Mouse (Mus musculus): ENCODE data around the gene Shank2. TPM values are rescaled to one million over a fixed set of nuclear protein-coding genes. Genes with fewer than 3 reads are reported as not detected.
A peak's percentile ranks its signal among the peaks of the same experiment; 100 is the strongest.

Shank2 gene
- polyA plus RNA-seq, 1 experiment from 2014 or later = 0.31 TPM

DNA sequence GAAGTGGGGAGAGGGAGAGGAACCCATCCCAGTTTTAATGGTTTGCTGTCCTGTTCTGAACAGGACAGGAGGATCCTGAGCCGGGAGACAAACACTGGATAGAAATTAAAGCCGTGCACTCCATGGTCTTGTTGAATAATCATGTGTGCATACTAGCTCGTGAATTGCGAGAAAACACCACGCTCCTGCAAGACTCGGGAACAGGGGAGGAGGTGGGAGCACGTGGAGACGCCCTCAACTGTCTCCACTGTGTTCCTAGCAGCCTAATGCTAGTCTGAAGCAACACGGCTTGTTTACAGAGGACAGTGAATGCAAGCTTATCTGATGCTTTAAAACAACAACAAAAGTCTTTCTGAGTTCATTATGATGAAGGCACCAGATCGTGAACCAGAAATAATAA lies 379.9 kb downstream of the Shank2 start:
- no peak for DNase-seq (ENCODE audit: low spot score)
- H3K27me3 ChIP-seq (ENCODE audit: insufficient read depth, poor library complexity, severe bottlenecking) = no peaks in the 10 kb centered on the region; the same call in 1 of the 2 replicates
- no peaks in the 10 kb centered on the region for H3K9me3 ChIP-seq
- H3K4me3 ChIP-seq = no peak overlapping the region
- H3K36me3 ChIP-seq = no peaks in the 10 kb centered on the region
- no peak overlapping the region for H3K27ac ChIP-seq
- 69% methylated on average over 10 of the region's 10 CpGs for WGBS
- H3K4me1 ChIP-seq = no peaks in the 10 kb centered on the region

DNA sequence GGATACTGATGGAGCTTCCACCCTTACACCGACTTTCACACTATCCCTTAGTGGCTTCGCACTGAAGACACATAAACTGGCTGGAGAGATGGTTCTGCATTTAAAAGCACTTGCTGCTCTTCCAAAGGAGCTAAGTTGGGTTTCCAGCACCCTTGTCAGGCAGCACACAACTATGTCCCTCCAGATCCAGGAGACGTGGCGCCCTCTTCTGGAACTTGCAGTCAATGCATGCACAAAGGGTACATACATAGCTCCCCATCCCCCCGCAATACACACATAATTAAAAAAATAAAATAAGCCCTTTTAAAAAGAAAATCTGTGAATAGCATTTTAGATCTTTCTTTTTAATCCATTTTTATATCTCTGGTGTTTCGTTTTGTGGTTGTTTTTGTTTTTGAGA lies 385.8 kb downstream of the Shank2 start:
- Histone ChIP-seq H3K27ac (no peak overlapping the region), H3K9me3 (no peaks in the 10 kb centered on the region), H3K4me1 (no peaks in the 10 kb centered on the region), H3K27me3 (ENCODE audit: insufficient read depth, poor library complexity, severe bottlenecking) (no peaks in the 10 kb centered on the region), H3K4me3 (no peak overlapping the region), H3K36me3 (no peaks in the 10 kb centered on the region)
- no peak for DNase-seq (ENCODE audit: low spot score)
- 90% methylated on average over 6 of the region's 6 CpGs for WGBS

DNA sequence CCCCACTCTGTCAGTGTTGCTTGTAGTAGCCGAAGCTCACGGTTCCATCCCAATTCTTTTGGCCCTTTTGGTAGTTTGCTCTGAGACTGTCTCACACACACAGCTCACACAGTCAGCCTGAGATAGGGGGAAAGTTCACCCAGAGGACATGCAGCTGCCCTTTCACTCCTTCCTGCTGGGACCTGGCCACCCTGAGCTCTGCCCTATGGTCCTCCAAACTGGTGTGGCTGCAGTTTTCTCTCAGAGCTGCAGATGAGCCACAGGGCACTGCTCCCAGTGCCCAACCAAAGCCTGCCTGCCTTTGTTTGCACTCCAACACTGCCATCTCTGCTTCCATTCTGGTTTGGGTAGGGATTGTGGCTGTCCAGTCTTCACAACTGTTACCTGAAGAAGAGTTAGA lies 388.0 kb downstream of the Shank2 start:
- no peak for DNase-seq (ENCODE audit: low spot score)
- Histone ChIP-seq H3K27me3 (ENCODE audit: insufficient read depth, poor library complexity, severe bottlenecking) (no peaks in the 10 kb centered on the region; the same call in 1 of the 2 replicates), H3K4me3 (no peak overlapping the region), H3K4me1 (no peaks in the 10 kb centered on the region), H3K27ac (no peak overlapping the region), H3K36me3 (no peaks in the 10 kb centered on the region), H3K9me3 (no peaks in the 10 kb centered on the region)
- WGBS = 96% methylated on average over 2 of the region's 2 CpGs

DNA sequence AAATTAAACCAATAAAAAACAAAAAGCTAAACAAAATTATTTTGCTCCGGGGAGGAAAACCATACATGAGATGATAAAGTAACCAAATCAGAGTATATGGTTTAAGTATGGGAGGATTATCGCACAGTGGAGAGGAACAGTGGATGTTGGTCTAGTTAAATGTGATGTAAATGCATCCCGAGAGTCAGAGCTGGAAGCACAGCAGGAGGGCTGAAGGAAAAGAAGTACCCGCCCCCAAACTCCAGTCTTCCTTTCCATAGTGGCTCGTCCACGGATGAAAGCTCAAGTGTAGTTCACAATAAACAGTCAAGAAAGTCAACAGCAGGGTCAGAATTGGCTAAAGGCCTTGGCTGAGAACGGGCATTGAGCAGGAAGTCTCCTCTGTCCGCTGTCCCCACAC lies 388.9 kb downstream of the Shank2 start:
- H3K27me3 ChIP-seq (ENCODE audit: insufficient read depth, poor library complexity, severe bottlenecking) = no peaks in the 10 kb centered on the region; the same call in 1 of the 2 replicates
- no peak overlapping the region for H3K27ac ChIP-seq
- H3K4me3 ChIP-seq = no peak overlapping the region
- H3K4me1 ChIP-seq = no peaks in the 10 kb centered on the region
- 65% methylated on average over 8 of the region's 8 CpGs for WGBS
- H3K36me3 ChIP-seq = no peaks in the 10 kb centered on the region
- no peaks in the 10 kb centered on the region for H3K9me3 ChIP-seq
- DNase-seq (ENCODE audit: low spot score) = no peak

DNA sequence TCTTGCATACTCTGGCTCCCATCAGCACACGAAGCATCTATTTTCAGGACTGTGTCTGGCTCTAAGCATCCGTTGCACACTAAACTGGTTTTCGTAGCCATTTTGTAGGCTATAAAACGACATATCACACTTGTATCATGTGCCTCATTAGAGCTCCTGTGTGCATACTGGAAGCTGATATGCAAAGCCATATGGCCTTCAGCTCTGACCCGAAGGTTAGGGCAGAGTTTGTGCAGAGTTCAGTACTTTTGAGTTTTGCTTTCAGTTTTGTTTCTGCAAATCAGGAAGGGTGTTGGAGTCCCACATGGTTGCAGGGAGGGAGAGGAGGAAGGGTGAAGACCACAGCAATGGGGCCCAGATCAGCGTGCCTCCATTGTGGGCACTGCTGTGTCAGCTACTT lies 390.0 kb downstream of the Shank2 start:
- no peaks in the 10 kb centered on the region for H3K9me3 ChIP-seq
- no peaks in the 10 kb centered on the region for H3K36me3 ChIP-seq
- H3K4me3 ChIP-seq = no peak overlapping the region
- 88% methylated on average over 6 of the region's 6 CpGs for WGBS
- H3K4me1 ChIP-seq = no peaks in the 10 kb centered on the region
- no peak for DNase-seq (ENCODE audit: low spot score)
- no peak overlapping the region for H3K27ac ChIP-seq
- H3K27me3 ChIP-seq (ENCODE audit: insufficient read depth, poor library complexity, severe bottlenecking) = no peaks in the 10 kb centered on the region; the same call in 1 of the 2 replicates

DNA sequence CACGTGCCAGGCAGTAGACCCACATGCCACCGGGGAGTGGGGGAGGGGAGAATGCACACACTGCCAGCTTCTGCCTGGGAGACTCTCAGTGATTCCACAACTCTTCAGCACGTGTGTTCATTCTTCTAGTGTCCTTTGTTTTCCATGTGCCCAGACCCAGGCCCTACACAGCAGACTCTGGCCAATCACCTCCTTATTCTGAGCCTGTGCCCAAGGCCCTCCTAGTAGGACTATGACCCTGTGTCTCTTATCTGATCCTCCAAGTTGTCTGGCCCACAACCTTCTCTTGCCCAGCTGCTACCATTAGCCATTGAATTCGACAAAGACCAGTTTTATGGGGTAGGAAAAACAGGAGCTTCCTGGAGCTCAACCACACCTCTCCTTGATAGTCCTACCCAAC lies 400.8 kb downstream of the Shank2 start:
- 72% methylated on average over 4 of the region's 4 CpGs for WGBS
- no peaks in the 10 kb centered on the region for H3K36me3 ChIP-seq
- peaks cover 16% of the 10 kb centered on the region for H3K4me1 ChIP-seq
- H3K27me3 ChIP-seq (ENCODE audit: insufficient read depth, poor library complexity, severe bottlenecking) = peaks cover 13% of the 10 kb centered on the region
- no peak for DNase-seq (ENCODE audit: low spot score)
- H3K9me3 ChIP-seq = no peaks in the 10 kb centered on the region
- H3K4me3 ChIP-seq = no peak overlapping the region
- no peak overlapping the region for H3K27ac ChIP-seq

DNA sequence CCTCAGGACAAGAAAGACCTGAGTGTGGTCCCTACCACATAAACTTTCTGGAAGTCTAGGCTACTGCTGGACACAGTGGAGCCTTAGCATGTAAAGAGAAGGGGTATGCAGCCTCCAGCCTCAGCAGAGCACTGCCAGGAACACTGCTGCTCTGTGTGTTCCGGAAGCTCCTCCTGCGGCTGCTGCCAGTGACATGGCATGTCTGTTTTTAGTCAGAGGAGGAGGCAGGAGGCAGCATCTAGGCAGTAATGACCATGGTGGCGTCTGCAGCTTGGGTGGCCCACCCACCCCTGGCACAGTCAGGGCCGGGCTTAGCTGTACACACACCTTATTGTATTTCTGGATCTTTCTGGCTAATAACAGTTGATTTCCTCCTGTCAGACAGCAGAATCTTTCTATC lies 405.9 kb downstream of the Shank2 start:
- H3K4me1 ChIP-seq = peaks cover 18% of the 10 kb centered on the region
- DNase-seq (ENCODE audit: low spot score) = no peak
- no peak overlapping the region for H3K4me3 ChIP-seq
- no peaks in the 10 kb centered on the region for H3K36me3 ChIP-seq
- 36% methylated on average over 4 of the region's 4 CpGs for WGBS
- H3K9me3 ChIP-seq = no peaks in the 10 kb centered on the region
- 0 out of 2 replicates have a peak overlapping the region, but pooled peaks have one; percentile 10 for H3K27ac ChIP-seq
- H3K27me3 ChIP-seq (ENCODE audit: insufficient read depth, poor library complexity, severe bottlenecking) = peaks cover 60% of the 10 kb centered on the region

DNA sequence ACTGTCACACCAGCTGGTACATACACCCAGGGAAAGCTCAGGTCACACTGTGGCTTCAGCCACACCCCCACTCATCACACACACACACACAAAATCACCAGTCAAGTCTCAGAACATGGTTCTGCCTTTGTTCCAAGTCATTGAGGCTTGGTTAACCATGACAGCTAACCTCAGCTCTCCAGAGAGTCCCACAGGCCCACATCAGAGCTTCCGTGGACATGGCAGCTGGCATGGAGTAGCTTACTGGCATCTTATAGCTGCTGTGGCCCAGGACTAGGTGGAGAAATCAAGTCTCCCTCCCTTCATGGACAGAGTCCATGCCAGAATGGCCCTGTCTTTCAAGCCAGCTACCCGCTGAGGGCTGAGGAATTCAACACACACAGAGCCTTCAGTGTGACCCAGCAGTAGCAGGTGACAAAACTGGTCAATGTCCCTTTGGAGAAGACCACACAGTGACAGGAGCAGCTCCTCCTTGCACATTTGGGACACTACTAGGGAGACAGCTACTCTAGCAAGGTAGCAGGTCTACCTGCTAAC lies 406.8 kb downstream of the Shank2 start:
- Histone ChIP-seq H3K27ac (no peak overlapping the region), H3K9me3 (no peaks in the 10 kb centered on the region), H3K4me1 (peaks cover 18% of the 10 kb centered on the region), H3K36me3 (no peaks in the 10 kb centered on the region), H3K27me3 (ENCODE audit: insufficient read depth, poor library complexity, severe bottlenecking) (peaks cover 65% of the 10 kb centered on the region), H3K4me3 (no peak overlapping the region)
- WGBS = 76% methylated on average over 2 of the region's 2 CpGs
- no peak for DNase-seq (ENCODE audit: low spot score)

DNA sequence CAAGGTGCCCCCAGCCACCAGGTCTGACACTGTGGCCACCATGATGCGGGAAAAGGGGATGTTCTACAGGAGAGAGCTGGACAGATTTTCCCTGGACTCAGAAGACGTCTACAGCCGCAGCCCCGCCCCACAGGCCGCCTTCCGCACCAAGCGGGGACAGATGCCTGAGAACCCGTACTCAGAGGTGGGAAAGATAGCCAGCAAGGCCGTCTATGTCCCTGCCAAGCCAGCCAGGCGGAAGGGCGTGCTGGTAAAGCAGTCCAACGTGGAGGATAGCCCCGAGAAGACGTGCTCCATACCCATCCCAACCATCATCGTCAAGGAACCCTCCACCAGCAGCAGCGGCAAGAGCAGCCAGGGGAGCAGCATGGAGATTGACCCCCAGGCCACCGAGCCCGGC lies 408.0 kb downstream of the Shank2 start:
- no peak overlapping the region for H3K4me3 ChIP-seq
- no peak for DNase-seq (ENCODE audit: low spot score)
- H3K27ac ChIP-seq = no peak overlapping the region
- H3K9me3 ChIP-seq = no peaks in the 10 kb centered on the region
- peaks cover 65% of the 10 kb centered on the region for H3K27me3 ChIP-seq (ENCODE audit: insufficient read depth, poor library complexity, severe bottlenecking)
- no peaks in the 10 kb centered on the region for H3K36me3 ChIP-seq
- WGBS = 67% methylated on average over 18 of the region's 18 CpGs
- peaks cover 18% of the 10 kb centered on the region for H3K4me1 ChIP-seq

DNA sequence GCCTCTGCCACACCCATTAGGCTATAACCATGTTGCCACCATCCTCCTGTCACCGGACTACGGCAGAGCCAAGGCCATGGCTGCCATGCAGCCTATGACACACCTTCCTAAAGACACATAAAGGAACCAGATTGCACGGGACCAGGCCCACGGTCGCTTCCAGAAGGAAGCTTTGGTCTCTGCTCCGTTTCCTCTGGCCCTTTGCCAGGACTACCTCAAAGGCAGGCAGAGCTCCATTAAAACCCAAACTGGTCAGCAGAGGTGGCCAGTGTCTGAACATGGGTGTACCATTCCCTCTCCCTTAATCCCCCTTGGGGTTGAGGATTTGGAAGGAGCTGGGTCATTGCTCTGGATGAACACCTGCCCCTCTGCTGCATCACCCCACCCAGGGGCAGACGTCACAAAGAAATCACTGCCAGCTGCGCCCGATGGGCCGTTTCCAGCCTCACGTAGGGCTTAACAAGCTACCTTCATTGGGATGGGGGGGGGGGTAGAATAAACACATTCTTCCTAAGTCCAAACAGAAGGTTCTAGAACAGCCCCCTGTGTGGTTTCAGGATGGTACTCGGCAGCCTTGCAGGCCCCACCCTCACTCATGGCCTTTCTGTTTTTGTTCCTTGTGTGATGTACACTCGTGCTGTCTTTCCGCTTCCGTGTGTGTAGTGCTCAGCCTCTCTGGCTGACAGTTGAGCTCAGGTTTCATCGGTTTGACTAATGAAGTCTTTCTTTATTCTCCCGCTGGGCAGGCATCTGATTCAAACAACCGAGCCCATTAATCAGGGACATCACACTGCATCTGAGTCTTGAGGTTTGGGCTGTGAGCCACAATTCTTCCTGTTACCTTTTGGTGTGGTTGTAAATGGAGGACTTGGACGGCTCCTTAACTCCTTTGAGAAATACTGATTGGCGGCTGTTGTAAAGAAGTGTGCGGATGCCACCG lies 410.5 kb downstream of the Shank2 start:
- no peak for DNase-seq (ENCODE audit: low spot score)
- 76% methylated on average over 22 of the region's 22 CpGs for WGBS
- Histone ChIP-seq H3K4me3 (no peak overlapping the region), H3K9me3 (no peaks in the 10 kb centered on the region), H3K27ac (no peak overlapping the region), H3K4me1 (peaks cover 16% of the 10 kb centered on the region), H3K27me3 (ENCODE audit: insufficient read depth, poor library complexity, severe bottlenecking) (peaks cover 53% of the 10 kb centered on the region), H3K36me3 (no peaks in the 10 kb centered on the region)

DNA sequence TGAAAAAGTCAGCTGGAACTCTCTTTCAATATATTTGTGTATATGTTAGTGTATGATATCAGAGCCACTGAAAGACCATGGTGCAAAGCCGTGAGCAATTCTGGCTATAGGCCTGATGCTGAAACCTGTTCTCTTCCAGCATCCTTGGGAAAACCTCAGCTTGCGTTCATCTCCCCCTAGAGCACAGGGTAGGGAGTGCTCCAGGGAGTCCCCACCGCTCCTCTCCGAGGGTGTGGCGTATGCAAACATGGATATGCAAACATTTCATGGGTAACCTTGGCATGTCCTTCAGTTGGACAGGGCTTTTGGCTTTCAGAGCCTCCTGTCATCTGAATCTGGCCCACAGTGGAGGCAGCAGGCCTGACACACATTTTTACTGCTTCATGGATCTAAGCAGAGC lies 412.9 kb downstream of the Shank2 start:
- no peak overlapping the region for H3K27ac ChIP-seq
- no peaks in the 10 kb centered on the region for H3K36me3 ChIP-seq
- H3K4me3 ChIP-seq = no peak overlapping the region
- WGBS = 73% methylated on average over 5 of the region's 5 CpGs
- H3K9me3 ChIP-seq = no peaks in the 10 kb centered on the region
- peaks cover 16% of the 10 kb centered on the region; the same call in 1 of the 2 replicates for H3K4me1 ChIP-seq
- DNase-seq (ENCODE audit: low spot score) = no peak
- H3K27me3 ChIP-seq (ENCODE audit: insufficient read depth, poor library complexity, severe bottlenecking) = peaks cover 40% of the 10 kb centered on the region

DNA sequence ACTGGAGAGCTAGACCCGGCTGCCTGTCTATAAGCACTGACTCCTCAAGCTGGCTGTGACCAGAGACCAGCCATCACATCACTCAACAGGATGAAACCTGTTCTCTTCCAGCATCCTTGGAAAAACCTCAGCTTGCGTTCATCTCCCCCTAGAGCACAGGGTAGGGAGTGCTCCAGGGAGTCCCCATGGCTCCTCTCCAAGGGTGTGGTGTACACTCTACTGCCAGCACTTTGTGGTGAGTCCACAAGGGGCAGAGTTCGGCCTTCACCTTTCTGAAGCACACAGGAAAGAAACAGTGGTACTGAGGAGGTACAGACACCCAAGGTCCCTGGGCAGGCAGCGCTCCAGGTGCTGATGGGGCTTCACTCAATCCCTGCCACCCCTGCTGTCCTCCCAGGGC lies 414.1 kb downstream of the Shank2 start:
- no peak for DNase-seq (ENCODE audit: low spot score)
- no peaks in the 10 kb centered on the region for H3K9me3 ChIP-seq

DNA sequence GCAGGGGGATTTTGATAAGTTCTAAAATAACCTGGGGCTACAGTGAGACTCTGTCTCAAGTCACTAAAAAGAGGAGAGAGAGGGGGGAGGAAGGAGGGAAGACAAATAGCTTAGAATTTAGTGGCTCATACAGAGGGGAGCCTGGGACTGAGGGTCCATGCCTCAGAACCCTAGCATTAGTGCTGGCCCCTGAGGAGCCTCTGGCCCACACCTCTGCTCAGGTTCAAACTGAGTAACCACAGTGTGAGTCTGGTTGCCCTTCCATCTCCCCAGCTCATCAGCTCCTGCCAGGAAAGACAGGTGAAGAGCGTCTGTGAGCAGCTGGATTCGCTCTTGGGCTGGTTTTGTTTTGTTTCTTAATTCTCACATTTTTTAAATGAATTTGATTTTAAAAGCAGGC lies 415.5 kb downstream of the Shank2 start:
- Histone ChIP-seq H3K4me3 (no peak overlapping the region), H3K36me3 (no peaks in the 10 kb centered on the region), H3K27me3 (ENCODE audit: insufficient read depth, poor library complexity, severe bottlenecking) (peaks cover 40% of the 10 kb centered on the region), H3K4me1 (peaks cover 18% of the 10 kb centered on the region), H3K9me3 (no peaks in the 10 kb centered on the region), H3K27ac (no peak overlapping the region)
- DNase-seq (ENCODE audit: low spot score) = no peak
- 77% methylated on average over 2 of the region's 2 CpGs for WGBS

More for the DNA sequence above, 414.1 kb downstream of the Shank2 start:
- no peak overlapping the region for H3K27ac ChIP-seq
- H3K36me3 ChIP-seq = no peaks in the 10 kb centered on the region
- H3K4me1 ChIP-seq = peaks cover 23% of the 10 kb centered on the region
- WGBS = 74% methylated on average over 4 of the region's 4 CpGs
- no peak overlapping the region for H3K4me3 ChIP-seq
- peaks cover 39% of the 10 kb centered on the region for H3K27me3 ChIP-seq (ENCODE audit: insufficient read depth, poor library complexity, severe bottlenecking)

All from heart, embryonic 10.5 days (tissue).